In genomic region chr5:124184898-124185701, GRCm38 (mm10) we compare ENCODE assay signal across 7 mouse cellular contexts.
A peak's percentile ranks its signal among the peaks of the same experiment; 100 is the strongest.
DNase-seq lines count a peak whose midpoint lies in the region; ATAC-seq and TF ChIP-seq lines count a peak whose summit lies in the region.

No protein-coding gene starts in this region.

- TF ChIP-seq CTCF in lung, postnatal 0 days (IDR thresholded peaks at IDR 0.05): no peak

- H3K4me2 ChIP-seq in lung, postnatal 0 days (replicated peaks; ENCODE audit: low read depth, low read length): no peak overlapping the region
- peak overlapping the region; percentile 59 for H3K4me2 ChIP-seq in forebrain, embryonic 12.5 days
- peak overlapping the region; percentile 41 for H3K4me2 ChIP-seq in limb, embryonic 13.5 days (replicated peaks)

- H3K9me3 ChIP-seq in lung, postnatal 0 days (ENCODE audit: low read length): no peaks in the 10 kb centered on the region
- H3K9me3 ChIP-seq in forebrain, embryonic 12.5 days: no peaks in the 10 kb centered on the region
- H3K9me3 ChIP-seq in limb, embryonic 13.5 days: no peaks in the 10 kb centered on the region

- no peak overlapping the region for H3K9ac ChIP-seq in lung, postnatal 0 days (replicated peaks; ENCODE audit: low read depth)
- H3K9ac ChIP-seq in forebrain, embryonic 12.5 days: peak overlapping the region; percentile 44
- H3K9ac ChIP-seq in limb, embryonic 13.5 days: peak overlapping the region; percentile 40; the same call in 1 of the 2 replicates

- H3K27me3 ChIP-seq in lung, postnatal 0 days (replicated peaks; ENCODE audit: insufficient read depth, low read length): no peaks in the 10 kb centered on the region
- H3K27me3 ChIP-seq in forebrain, embryonic 12.5 days: peaks cover 10% of the 10 kb centered on the region; the same call in 1 of the 2 replicates
- H3K27me3 ChIP-seq in limb, embryonic 13.5 days: peaks cover 6% of the 10 kb centered on the region

- no peak overlapping the region for H3K4me3 ChIP-seq in lung, postnatal 0 days (ENCODE audit: low read depth, low read length)
- H3K4me3 ChIP-seq in forebrain, embryonic 12.5 days (replicated peaks): peak overlapping the region; percentile 28
- H3K4me3 ChIP-seq in limb, embryonic 13.5 days: no peak overlapping the region; the same call in 1 of the 2 replicates

- no peaks in the 10 kb centered on the region for H3K36me3 ChIP-seq in lung, postnatal 0 days (ENCODE audit: insufficient read depth, low read length)
- H3K36me3 ChIP-seq in forebrain, embryonic 12.5 days (replicated peaks): no peaks in the 10 kb centered on the region
- H3K36me3 ChIP-seq in limb, embryonic 13.5 days: no peaks in the 10 kb centered on the region

- ATAC-seq in lung, postnatal 0 days: 0 out of 2 replicates have a peak, but pooled peaks have one; percentile 16
- ATAC-seq in forebrain, embryonic 12.5 days (ENCODE audit: low FRiP score): peak; percentile 69
- peak; percentile 35; the same call in 1 of the 2 replicates for ATAC-seq in limb, embryonic 13.5 days (ENCODE audit: low FRiP score, low read depth)

- 0 out of 2 replicates have a peak, but pooled peaks cover 4% of the 10 kb centered on the region for H3K4me1 ChIP-seq in lung, postnatal 0 days (ENCODE audit: insufficient read depth, low read depth, low read length)
- H3K4me1 ChIP-seq in forebrain, embryonic 12.5 days: peaks cover 51% of the 10 kb centered on the region
- H3K4me1 ChIP-seq in limb, embryonic 13.5 days: peaks cover 44% of the 10 kb centered on the region

- 54% methylated on average over 15 of the region's 15 CpGs for WGBS in lung, postnatal 0 days
- WGBS in forebrain, embryonic 12.5 days: 8% methylated on average over 15 of the region's 15 CpGs
- WGBS in limb, embryonic 13.5 days: 25% methylated on average over 15 of the region's 15 CpGs

- no peak for DNase-seq in lung, postnatal 0 days (ENCODE audit: low spot score)
- no peak for DNase-seq in lung, postnatal 36 days
- peak; percentile 41 for DNase-seq in thymus, postnatal 0 days (ENCODE audit: low spot score)
- DNase-seq in kidney, adult 18-20 months: no peak
- DNase-seq in ovary, postnatal 36 days (ENCODE audit: low spot score): no peak

- no peak overlapping the region for H3K27ac ChIP-seq in lung, postnatal 0 days (ENCODE audit: low read length)
- peak overlapping the region; percentile 89 for H3K27ac ChIP-seq in forebrain, embryonic 12.5 days
- H3K27ac ChIP-seq in limb, embryonic 13.5 days: peak overlapping the region; percentile 58; the same call in 1 of the 2 replicates

- TF ChIP-seq EP300 in lung, postnatal 0 days (IDR thresholded peaks at IDR 0.05): no peak

Comparison
In these comparisons a context has a peak if more than half of its experiments do, and no peak if none do; other contexts are left out.
1. ATAC-seq: peak in every context shown above with its lines; median percentile 69 in forebrain, embryonic 12.5 days; 35 in limb, embryonic 13.5 days; 16 in lung, postnatal 0 days.